11 mouse cellular contexts compared by ENCODE assay signal in the genomic region with DNA sequence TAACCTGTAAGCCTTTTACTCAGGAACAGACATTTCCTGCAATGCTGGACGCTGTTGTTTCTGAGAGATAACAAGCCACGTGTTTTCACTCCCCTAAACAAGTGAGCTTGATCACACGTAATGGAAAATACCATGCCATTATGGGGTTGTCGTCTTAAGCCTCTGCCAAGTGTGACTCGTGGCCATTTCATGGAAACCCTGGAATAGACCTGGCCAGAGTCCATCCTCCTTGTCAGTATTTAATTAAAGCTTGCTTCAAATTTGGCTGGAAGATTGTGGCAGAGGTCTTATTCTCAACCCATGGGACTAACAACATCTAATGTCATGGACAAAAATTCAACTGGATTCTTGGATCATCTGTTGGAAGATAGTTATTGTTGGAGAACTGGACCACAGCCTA. TPM values are rescaled to one million over a fixed set of nuclear protein-coding genes. Genes with fewer than 3 reads are reported as not detected.
A peak's percentile ranks its signal among the peaks of the same experiment; 100 is the strongest.
DNase-seq lines count a peak whose midpoint lies in the region; ATAC-seq and TF ChIP-seq lines count a peak whose summit lies in the region.
"Had no signal": no experiment of that assay in that cellular context is flagged by ENCODE, and none has a peak within 500 bp of the region (broad histone marks: within the 10 kb centered on the region; RNA-seq: fewer than 3 reads in every experiment).

No protein-coding gene starts in this region.

- H3K27me3 ChIP-seq in limb, embryonic 14.5 days (ENCODE audit: control insufficient read depth, insufficient read depth, low read length) = no peaks in the 10 kb centered on the region
- H3K27me3 ChIP-seq in limb, embryonic 10.5 days (ENCODE audit: low read depth, poor library complexity, severe bottlenecking) = no peaks in the 10 kb centered on the region
- no peaks in the 10 kb centered on the region for H3K27me3 ChIP-seq in liver, embryonic 15.5 days
- H3K27me3 ChIP-seq: midbrain, embryonic 12.5 days had no signal

- no peaks in the 10 kb centered on the region for H3K9me3 ChIP-seq in limb, embryonic 14.5 days (ENCODE audit: control insufficient read depth, low read length)
- H3K9me3 ChIP-seq in limb, embryonic 10.5 days (replicated peaks) = no peaks in the 10 kb centered on the region
- H3K9me3 ChIP-seq in liver, embryonic 15.5 days (replicated peaks) = no peaks in the 10 kb centered on the region
- H3K9me3 ChIP-seq: midbrain, embryonic 12.5 days had no signal

- H3K27ac ChIP-seq in limb, embryonic 14.5 days (replicated peaks; ENCODE audit: low read depth, low read length) = no peak overlapping the region
- no peak overlapping the region for H3K27ac ChIP-seq in limb, embryonic 10.5 days
- no peak overlapping the region for H3K27ac ChIP-seq in liver, embryonic 15.5 days (replicated peaks)
- H3K27ac ChIP-seq: midbrain, embryonic 12.5 days had no signal

- no peak overlapping the region for H3K4me3 ChIP-seq in limb, embryonic 14.5 days (replicated peaks; ENCODE audit: low read length)
- H3K4me3 ChIP-seq in limb, embryonic 10.5 days = no peak overlapping the region
- no peak overlapping the region for H3K4me3 ChIP-seq in liver, embryonic 15.5 days (replicated peaks)
- H3K4me3 ChIP-seq: midbrain, embryonic 12.5 days had no signal

- no peak for TF ChIP-seq POLR2A in limb, embryonic 14.5 days (IDR thresholded peaks at IDR 0.05; ENCODE audit: borderline replicate concordance, extremely low read depth, insufficient read depth, insufficient read length)

- H3K4me2 ChIP-seq in limb, embryonic 14.5 days (replicated peaks; ENCODE audit: low read depth, low read length, severe bottlenecking) = no peak overlapping the region
- no peak overlapping the region for H3K4me2 ChIP-seq in liver, embryonic 15.5 days
- H3K4me2 ChIP-seq: midbrain, embryonic 12.5 days had no signal

- 43% methylated on average over 5 of the region's 5 CpGs for WGBS in limb, embryonic 14.5 days
- 70% methylated on average over 5 of the region's 5 CpGs for WGBS in limb, embryonic 10.5 days
- 6% methylated on average over 5 of the region's 5 CpGs for WGBS in liver, embryonic 15.5 days (ENCODE audit: insufficient replicate concordance)

- no peak overlapping the region for H3K9ac ChIP-seq in limb, embryonic 14.5 days (ENCODE audit: low read depth, low read length, severe bottlenecking)
- no peak overlapping the region for H3K9ac ChIP-seq in liver, embryonic 15.5 days
- H3K9ac ChIP-seq: midbrain, embryonic 12.5 days had no signal

- DNase-seq in limb, embryonic 14.5 days (ENCODE audit: low spot score) = peak; percentile 39
- DNase-seq in limb, embryonic 10.5 days (ENCODE audit: low spot score) = no peak
- DNase-seq in NIH3T3 (ENCODE audit: low read depth) = peak; percentile 68
- peak; percentile 73 to 86 for DNase-seq in heart, adult 9 months (ENCODE audit: low spot score in 2 of 2)
- no peak for DNase-seq in layer of hippocampus, postnatal 25 days (ENCODE audit: extremely low spot score in 1 of 2, low spot score in 1 of 2)
- DNase-seq in right cerebral cortex, postnatal 36 days (ENCODE audit: low spot score in 2 of 2) = no peak
- DNase-seq: spleen, adult 18-20 months; thymus, postnatal 25 days had no signal

- H3K36me3 ChIP-seq in limb, embryonic 14.5 days (ENCODE audit: control insufficient read depth, insufficient read depth, low read length) = no peaks in the 10 kb centered on the region
- no peaks in the 10 kb centered on the region for H3K36me3 ChIP-seq in limb, embryonic 10.5 days
- no peaks in the 10 kb centered on the region for H3K36me3 ChIP-seq in liver, embryonic 15.5 days (replicated peaks)
- H3K36me3 ChIP-seq: midbrain, embryonic 12.5 days had no signal

- no peak for ATAC-seq in limb, embryonic 14.5 days (ENCODE audit: low FRiP score, low read depth)
- ATAC-seq in liver, embryonic 15.5 days (ENCODE audit: insufficient read depth) = peak; percentile 30; the same call in 1 of the 2 replicates
- ATAC-seq: intestine, postnatal 0 days had no signal

- peaks cover 18% of the 10 kb centered on the region for H3K4me1 ChIP-seq in limb, embryonic 14.5 days (ENCODE audit: control insufficient read depth, insufficient read depth, low read length)
- peaks cover 10% of the 10 kb centered on the region; the same call in 1 of the 2 replicates for H3K4me1 ChIP-seq in limb, embryonic 10.5 days
- H3K4me1 ChIP-seq in liver, embryonic 15.5 days (replicated peaks) = no peaks in the 10 kb centered on the region
- H3K4me1 ChIP-seq: midbrain, embryonic 12.5 days had no signal

RNA-seq across cellular contexts. Expression of a gene that starts 16.8 kb away (rescaled TPM):
- polyA plus RNA-seq in limb, embryonic 14.5 days (2012; rRNA removed) = 9.6 and 11.0 TPM in 2 replicates
- 15.0 and 17.0 TPM in 2 replicates for polyA plus RNA-seq in limb, embryonic 14.5 days (2014; fragmentation: Nextera tagmentation; extraction: Ambion mirVana)
- 12.6 and 20.4 TPM in 2 replicates for polyA plus RNA-seq in limb, embryonic 10.5 days (2016; fragmentation: Nextera tagmentation; extraction: Ambion mirVana)
- 14.0 and 15.0 TPM in 2 replicates for polyA plus RNA-seq in liver, embryonic 15.5 days (2015; fragmentation: Nextera tagmentation; extraction: Ambion mirVana)
- total RNA-seq in layer of hippocampus, postnatal 25 days (2021) = 1 to 10 TPM; 5.3 to 5.7 TPM

RNA-seq across cellular contexts. Expression of a gene that starts 38.7 kb away (rescaled TPM):
- polyA plus RNA-seq in limb, embryonic 14.5 days (2012; rRNA removed) = 92.5 and 99.8 TPM in 2 replicates
- polyA plus RNA-seq in limb, embryonic 14.5 days (2014; fragmentation: Nextera tagmentation; extraction: Ambion mirVana) = 51.8 and 57.2 TPM in 2 replicates
- polyA plus RNA-seq in limb, embryonic 10.5 days (2016; fragmentation: Nextera tagmentation; extraction: Ambion mirVana) = 110 and 113 TPM in 2 replicates
- polyA plus RNA-seq in liver, embryonic 15.5 days (2015; fragmentation: Nextera tagmentation; extraction: Ambion mirVana) = 26.0 and 27.1 TPM in 2 replicates
- 10 to 100 TPM; 40.4 to 40.7 TPM for total RNA-seq in layer of hippocampus, postnatal 25 days (2021)

RNA-seq across cellular contexts. Expression of a gene that starts 50.0 kb away (rescaled TPM):
- 315 and 409 TPM in 2 replicates for polyA plus RNA-seq in limb, embryonic 14.5 days (2012; rRNA removed)
- 153 and 200 TPM in 2 replicates for polyA plus RNA-seq in limb, embryonic 14.5 days (2014; fragmentation: Nextera tagmentation; extraction: Ambion mirVana)
- polyA plus RNA-seq in limb, embryonic 10.5 days (2016; fragmentation: Nextera tagmentation; extraction: Ambion mirVana) = 55.9 and 116 TPM in 2 replicates
- 29.7 and 32.3 TPM in 2 replicates for polyA plus RNA-seq in liver, embryonic 15.5 days (2015; fragmentation: Nextera tagmentation; extraction: Ambion mirVana)
- 10 to 100 TPM; 36.3 to 37.0 TPM for total RNA-seq in layer of hippocampus, postnatal 25 days (2021)

Comparison
In these comparisons a context has a peak if more than half of its experiments do, and no peak if none do; other contexts are left out.
1. DNase-seq: peak in limb, embryonic 14.5 days (single experiment), NIH3T3 (single experiment) and heart, adult 9 months (2 of 2); none in limb, embryonic 10.5 days (single experiment), layer of hippocampus, postnatal 25 days (0 of 2) and right cerebral cortex, postnatal 36 days (0 of 2).